Mouse (Mus musculus) midbrain, embryonic 16.5 days (tissue): ENCODE results near the gene Sdad1. TPM values are rescaled to one million over a fixed set of nuclear protein-coding genes. Genes with fewer than 3 reads are reported as not detected.

Experiments used
- ATAC-seq: fragments of 200-750 bp; cut with Nextera tagmentation; 2 replicates; pipeline ENCODE4 v1.8.0; 2017; ENCODE audit warnings: moderate TSS enrichment
- H3K27ac ChIP-seq: fragments of 300-500 bp; sonication (generic); 2 replicates; pipeline ENCODE4 v1.5.1; 2014; ENCODE audit warnings: mild to moderate bottlenecking, low read length, mixed read lengths
- H3K27me3 ChIP-seq: fragments of 300-500 bp; sonication (generic); 2 replicates; pipeline ENCODE4 v1.6.1; 2014; ENCODE audit warnings: low read depth, low read length, mixed read lengths; ENCODE audit not compliant: control insufficient read depth, insufficient read depth
- H3K36me3 ChIP-seq: fragments of 300-500 bp; sonication (generic); 2 replicates; pipeline ENCODE4 v1.6.1; 2014; ENCODE audit warnings: mild to moderate bottlenecking, low read length, moderate library complexity, mixed read lengths; ENCODE audit not compliant: control insufficient read depth, insufficient read depth
- H3K4me1 ChIP-seq: fragments of 300-500 bp; sonication (generic); 2 replicates; pipeline ENCODE4 v1.6.1; 2014; ENCODE audit warnings: mild to moderate bottlenecking, low read length, mixed read lengths; ENCODE audit not compliant: control insufficient read depth, insufficient read depth
- H3K4me2 ChIP-seq: fragments of 300-500 bp; sonication (generic); 2 replicates; pipeline ENCODE4 v1.6.1; 2014; ENCODE audit warnings: mild to moderate bottlenecking, low read length, mixed read lengths
- H3K4me3 ChIP-seq: fragments of 300-500 bp; sonication (generic); 2 replicates; pipeline ENCODE4 v1.5.1; 2014; ENCODE audit warnings: low read depth, mild to moderate bottlenecking, low read length, moderate library complexity, mixed read lengths
- H3K9ac ChIP-seq: fragments of 300-500 bp; sonication (generic); 2 replicates; pipeline ENCODE4 v1.6.1; 2014; ENCODE audit warnings: low read depth, low read length, mixed read lengths
- H3K9me3 ChIP-seq: fragments of 300-500 bp; sonication (generic); replicated peaks from 2 replicates; pipeline ENCODE4 v1.6.1; 2014; ENCODE audit warnings: mild to moderate bottlenecking, low read length, mixed read lengths; ENCODE audit not compliant: control insufficient read depth, poor library complexity, severe bottlenecking
- WGBS: fragments of 180-500 bp; shearing (Covaris S2); extraction: QIAGEN DNeasy Blood & Tissue Kit; methylation state at CpG from one replicate; pipeline ENCODE4 v1.1.7; 2014; 5-methylcytosine and 5-hydroxymethylcytosine counted together
- polyA plus RNA-seq: library from polyadenylated mRNA; unstranded; fragments of >200 nt; fragmentation: Nextera tagmentation; extraction: Ambion mirVana; gene quantifications from 2 replicates; pipeline ENCODE4 v1.2.1, GENCODE M21; 2015

Sdad1 gene
- polyA plus RNA-seq, 1 experiment from 2014 or later = 29.1 TPM

- no peaks in the 10 kb centered on the region for H3K4me1 ChIP-seq
- H3K9me3 ChIP-seq = no peaks in the 10 kb centered on the region
- no peak overlapping the region for H3K27ac ChIP-seq
- no peak overlapping the region for H3K4me3 ChIP-seq
- no peak overlapping the region for H3K9ac ChIP-seq
- H3K27me3 ChIP-seq = no peaks in the 10 kb centered on the region
- H3K36me3 ChIP-seq = no peaks in the 10 kb centered on the region
- WGBS = 94% methylated on average over 8 of the region's 8 CpGs
- ATAC-seq = no peak
- no peak overlapping the region for H3K4me2 ChIP-seq
These were observed 47.6 kb downstream of the Sdad1 start for GRCm38 (mm10) chr5:92262646-92263045.

GRCm38 (mm10) chr5:92256218-92256617 lies 54.1 kb downstream of the Sdad1 start, which contains the start of gene Ppef2:
TSS of gene Ppef2 (minus strand) at chr5:92256278.
- no peak within 1 kb of the TSS for H3K9ac ChIP-seq
- H3K4me3 ChIP-seq = no peak within 1 kb of the TSS
- 6% methylated on average over 6 of the region's 6 CpGs for WGBS
- H3K27me3 ChIP-seq = no peaks in the 10 kb centered on the region
- no peak within 1 kb of the TSS for H3K27ac ChIP-seq
- H3K36me3 ChIP-seq = no peaks in the 10 kb centered on the region
- no peaks in the 10 kb centered on the region for H3K9me3 ChIP-seq
- no peaks in the 10 kb centered on the region for H3K4me1 ChIP-seq
- H3K4me2 ChIP-seq = no peak within 1 kb of the TSS
- no peak for ATAC-seq

- H3K36me3 ChIP-seq = no peaks in the 10 kb centered on the region
- 0 out of 2 replicates have a peak, but pooled peaks cover 4% of the 10 kb centered on the region for H3K9me3 ChIP-seq
- WGBS = 67% methylated on average over 6 of the region's 6 CpGs
- no peaks in the 10 kb centered on the region for H3K4me1 ChIP-seq
- H3K27me3 ChIP-seq = no peaks in the 10 kb centered on the region
- H3K4me3 ChIP-seq = no peak overlapping the region
- no peak overlapping the region for H3K9ac ChIP-seq
- H3K4me2 ChIP-seq = no peak overlapping the region
- ATAC-seq = no peak
- no peak overlapping the region for H3K27ac ChIP-seq
These were observed 55.8 kb downstream of the Sdad1 start for GRCm38 (mm10) chr5:92254476-92254875.

GRCm38 (mm10) chr5:92252797-92253343 lies 57.4 kb downstream of the Sdad1 start:
- 0 out of 2 replicates have a peak, but pooled peaks cover 4% of the 10 kb centered on the region for H3K9me3 ChIP-seq
- no peak overlapping the region for H3K9ac ChIP-seq
- no peaks in the 10 kb centered on the region for H3K27me3 ChIP-seq
- H3K4me2 ChIP-seq = peak overlapping the region; percentile 37
- peak overlapping the region; percentile 11; the same call in 1 of the 2 replicates for H3K4me3 ChIP-seq
- ATAC-seq = peak; percentile 82
- no peaks in the 10 kb centered on the region for H3K36me3 ChIP-seq
- 12% methylated on average over 18 of the region's 18 CpGs for WGBS
- no peak overlapping the region for H3K27ac ChIP-seq
- no peaks in the 10 kb centered on the region for H3K4me1 ChIP-seq

GRCm38 (mm10) chr5:92252031-92252430 lies 58.2 kb downstream of the Sdad1 start:
- no peaks in the 10 kb centered on the region for H3K36me3 ChIP-seq
- H3K9me3 ChIP-seq = 0 out of 2 replicates have a peak, but pooled peaks cover 4% of the 10 kb centered on the region
- no peak overlapping the region for H3K4me2 ChIP-seq
- H3K4me3 ChIP-seq = no peak overlapping the region
- H3K27ac ChIP-seq = no peak overlapping the region
- H3K4me1 ChIP-seq = no peaks in the 10 kb centered on the region
- WGBS = 94% methylated on average over 6 of the region's 6 CpGs
- ATAC-seq = no peak
- no peaks in the 10 kb centered on the region for H3K27me3 ChIP-seq
- no peak overlapping the region for H3K9ac ChIP-seq

GRCm38 (mm10) chr5:92248614-92249013 lies 61.7 kb downstream of the Sdad1 start:
- WGBS = 88% methylated on average over 11 of the region's 11 CpGs
- no peaks in the 10 kb centered on the region for H3K36me3 ChIP-seq

GRCm38 (mm10) chr5:92245483-92245882 lies 64.8 kb downstream of the Sdad1 start:
- Histone ChIP-seq H3K4me2 (no peak overlapping the region), H3K27ac (no peak overlapping the region), H3K4me1 (no peaks in the 10 kb centered on the region), H3K9ac (no peak overlapping the region), H3K4me3 (no peak overlapping the region), H3K9me3 (0 out of 2 replicates have a peak, but pooled peaks cover 4% of the 10 kb centered on the region), H3K36me3 (no peaks in the 10 kb centered on the region), H3K27me3 (no peaks in the 10 kb centered on the region)
- ATAC-seq = no peak
- WGBS = 89% methylated on average over 9 of the region's 9 CpGs

More at GRCm38 (mm10) chr5:92248614-92249013, 61.7 kb downstream of the Sdad1 start:
- H3K27me3 ChIP-seq = no peaks in the 10 kb centered on the region
- no peak overlapping the region for H3K4me2 ChIP-seq
- 0 out of 2 replicates have a peak, but pooled peaks cover 4% of the 10 kb centered on the region for H3K9me3 ChIP-seq
- H3K4me3 ChIP-seq = no peak overlapping the region
- H3K4me1 ChIP-seq = no peaks in the 10 kb centered on the region
- H3K9ac ChIP-seq = no peak overlapping the region
- H3K27ac ChIP-seq = no peak overlapping the region
- no peak for ATAC-seq

GRCm38 (mm10) chr5:92244900-92245299 lies 65.4 kb downstream of the Sdad1 start:
- 96% methylated on average over 2 of the region's 2 CpGs for WGBS

GRCm38 (mm10) chr5:92240769-92241168 lies 69.5 kb downstream of the Sdad1 start:
- H3K9ac ChIP-seq = no peak overlapping the region
- ATAC-seq = no peak
- no peak overlapping the region for H3K4me3 ChIP-seq
- H3K27me3 ChIP-seq = no peaks in the 10 kb centered on the region
- no peaks in the 10 kb centered on the region for H3K9me3 ChIP-seq
- no peaks in the 10 kb centered on the region for H3K36me3 ChIP-seq
- no peak overlapping the region for H3K27ac ChIP-seq
- H3K4me1 ChIP-seq = no peaks in the 10 kb centered on the region
- no peak overlapping the region for H3K4me2 ChIP-seq
- WGBS = 89% methylated on average over 12 of the region's 12 CpGs

More at GRCm38 (mm10) chr5:92244900-92245299, 65.4 kb downstream of the Sdad1 start:
- Histone ChIP-seq H3K9ac (no peak overlapping the region), H3K4me3 (no peak overlapping the region), H3K27ac (no peak overlapping the region), H3K4me1 (no peaks in the 10 kb centered on the region), H3K4me2 (no peak overlapping the region), H3K9me3 (0 out of 2 replicates have a peak, but pooled peaks cover 1% of the 10 kb centered on the region), H3K27me3 (no peaks in the 10 kb centered on the region), H3K36me3 (no peaks in the 10 kb centered on the region)
- no peak for ATAC-seq
